Mouse (Mus musculus) frontal cortex, postnatal 10 days (tissue): ENCODE results near the gene Crybg3.
A peak's percentile ranks its signal among the peaks of the same experiment; 100 is the strongest.
"Not testable (repeated sequence)": the region's sequence is repeated elsewhere in the genome, so short reads cannot be mapped to it uniquely, and the experiment has no call there.

Source experiments
- DNase-seq, 2 experiments: peaks; one replicate each; pipeline ENCODE4 v3.0.0; 2022; ENCODE audit warnings: low spot score in 2 of 2, mixed read lengths in 1 of 2

The Crybg3 gene

DNA sequence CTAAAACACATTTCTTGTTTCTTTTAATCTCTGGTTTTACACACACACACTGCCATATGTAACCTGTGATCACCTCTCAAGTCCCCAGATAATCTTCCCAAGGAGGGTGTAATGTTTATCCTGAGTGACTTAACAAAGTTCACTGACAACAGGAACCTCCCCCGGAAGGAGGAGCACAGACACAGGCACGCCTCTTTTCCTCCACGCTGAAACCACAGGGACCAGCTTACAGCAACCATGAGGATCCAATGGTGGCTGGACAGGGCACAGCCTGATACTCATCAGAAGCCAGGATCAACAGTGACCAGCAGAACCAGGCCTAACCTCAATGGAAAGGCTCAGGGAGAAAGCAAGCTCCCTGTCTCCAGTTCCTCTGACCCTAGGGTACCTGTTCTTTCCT is 68.2 kb downstream of the Crybg3 start:
- no peak for DNase-seq

DNA sequence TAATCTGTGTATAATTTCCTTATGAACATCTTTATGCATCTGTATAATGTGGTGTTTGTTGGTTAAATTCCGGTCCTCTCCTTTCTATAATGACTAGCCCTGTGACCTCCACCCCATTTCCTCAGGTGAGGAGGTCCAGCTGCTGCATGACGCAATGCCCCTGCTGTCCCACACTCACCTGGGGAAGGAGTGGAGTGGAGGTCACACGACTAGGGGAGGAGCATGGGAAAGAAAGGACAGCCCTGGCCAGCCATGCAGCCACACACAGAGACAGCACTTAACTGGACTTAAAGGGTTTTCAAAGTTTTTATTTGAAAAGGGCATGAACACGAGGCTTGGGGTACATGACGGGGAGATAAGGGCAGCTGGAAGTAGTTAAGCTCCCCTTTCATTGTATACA is 69.5 kb downstream of the Crybg3 start:
- no peak for DNase-seq

DNA sequence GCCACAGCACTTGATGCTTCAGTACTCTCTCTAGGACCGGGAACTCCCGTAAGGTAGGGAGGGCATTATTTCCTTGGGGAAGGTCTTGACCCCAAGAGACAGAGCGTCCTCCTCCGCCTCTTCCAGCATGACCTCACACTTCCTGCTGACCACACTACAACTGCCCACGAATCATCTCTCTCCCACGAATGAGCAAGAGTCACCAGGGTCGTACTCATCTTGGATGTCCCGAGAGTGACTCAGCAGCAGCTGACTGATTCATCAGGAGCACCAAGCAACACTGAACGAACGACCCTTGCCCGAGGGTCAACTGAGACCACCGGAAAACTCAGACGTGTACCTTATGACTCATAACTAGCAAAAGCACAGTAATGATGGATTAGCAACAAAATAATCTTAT is 71.2 kb downstream of the Crybg3 start:
- DNase-seq = no peak

DNA sequence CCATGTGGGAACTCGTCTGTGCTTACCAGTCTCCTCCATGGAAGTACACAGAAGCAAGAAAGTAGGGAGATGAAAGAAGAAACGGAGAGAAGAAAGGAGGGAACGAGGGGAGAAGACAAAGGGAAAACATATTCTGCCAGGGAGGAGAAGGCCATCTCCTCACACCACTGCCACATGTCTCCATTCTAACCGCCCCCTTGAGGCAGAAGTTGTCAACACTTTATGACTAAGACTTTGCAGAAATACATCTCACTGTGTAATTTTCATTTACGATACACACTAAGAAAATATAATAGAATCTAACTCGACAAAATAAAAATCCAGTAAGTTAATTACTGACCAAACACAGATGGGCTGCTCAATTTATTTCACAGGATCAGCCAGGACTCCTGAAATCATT is 73.8 kb downstream of the Crybg3 start:
- no peak for DNase-seq

DNA sequence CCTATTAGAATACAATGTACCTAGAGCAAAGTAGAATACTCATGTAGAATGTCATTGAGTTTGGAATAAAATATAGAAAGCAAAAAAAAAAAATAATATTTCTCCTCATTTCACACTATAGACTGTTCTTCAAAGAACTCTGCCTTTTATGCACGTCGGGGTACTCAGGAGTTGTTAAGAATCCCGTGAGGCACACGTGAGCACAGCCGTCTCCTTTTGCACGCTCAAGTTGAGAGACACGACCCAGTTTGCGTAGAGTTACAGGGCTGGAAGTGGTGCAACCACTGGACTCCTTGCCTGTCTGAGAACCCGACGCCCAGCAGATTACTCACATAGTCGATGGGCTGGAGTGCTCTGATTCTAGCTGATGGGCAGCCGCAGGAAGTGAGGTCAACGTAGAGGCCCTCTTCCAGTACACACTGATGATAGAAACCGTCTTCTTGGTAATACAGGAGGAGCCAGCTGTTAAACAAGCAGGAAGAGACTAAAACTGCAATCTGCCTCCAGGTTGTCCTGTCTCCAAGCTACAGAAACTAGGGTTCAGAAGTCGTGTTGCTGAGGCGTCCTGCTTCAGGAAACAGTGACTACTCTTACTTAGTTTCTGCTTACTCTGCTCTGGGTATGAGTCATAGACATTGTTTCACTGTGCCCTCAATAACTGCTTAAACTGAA is 78.9 kb downstream of the Crybg3 start:
- DNase-seq = no peak

DNA sequence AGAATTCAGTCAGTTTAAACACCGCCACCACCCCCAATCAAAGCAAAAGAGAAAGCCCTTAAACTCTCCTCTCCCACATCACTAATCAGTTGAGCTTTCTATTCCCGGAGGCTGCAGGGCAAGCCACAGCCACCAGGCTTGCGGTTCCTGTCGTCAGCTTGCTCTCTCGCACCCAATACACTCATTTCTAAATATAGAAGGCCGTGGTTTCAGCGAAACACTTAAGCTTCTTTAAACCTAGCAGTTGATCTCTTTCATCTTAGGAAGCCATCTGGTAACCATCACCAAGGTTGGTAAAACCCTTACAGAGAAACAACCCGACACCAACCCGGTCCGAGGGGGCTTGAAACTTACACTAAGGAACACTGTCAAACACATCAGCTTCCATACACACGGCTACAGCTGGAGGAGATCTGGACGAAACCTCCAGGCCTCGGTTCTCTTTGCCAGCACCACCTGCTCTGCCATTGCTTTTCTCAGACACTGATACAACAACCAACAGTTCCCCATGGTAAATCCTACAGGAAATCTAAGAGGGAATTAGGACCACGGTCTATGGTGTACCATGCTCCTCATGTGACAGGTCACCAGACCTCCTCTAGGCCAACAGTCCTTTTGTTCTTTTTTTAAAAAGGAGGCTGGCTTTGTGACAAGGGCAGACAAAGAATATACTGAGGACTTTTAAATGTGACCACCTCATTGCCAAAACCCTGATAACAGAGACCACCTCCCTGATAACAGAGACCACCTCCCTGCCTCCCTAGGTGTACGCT is 83.1 kb downstream of the Crybg3 start:
- DNase-seq = no peak

DNA sequence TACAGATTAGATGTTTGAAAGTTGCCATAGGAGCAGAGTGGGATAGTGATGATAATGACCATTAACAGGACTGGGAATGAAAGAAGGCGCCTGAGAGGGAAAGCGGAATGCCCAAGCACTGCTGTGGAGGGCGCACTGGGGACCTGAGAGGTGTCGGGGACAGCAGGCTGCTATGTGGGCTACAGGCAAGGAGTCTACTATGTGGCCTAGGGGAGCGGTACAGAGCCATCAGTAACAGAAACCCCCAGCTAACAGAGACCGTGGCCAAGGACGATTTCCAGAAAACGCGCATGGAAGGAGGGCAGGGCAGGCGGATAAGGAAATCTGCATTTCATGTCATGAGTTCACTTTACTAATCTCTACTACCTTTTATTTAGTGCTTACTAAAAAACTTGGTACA is 83.8 kb downstream of the Crybg3 start:
- DNase-seq = no peak

DNA sequence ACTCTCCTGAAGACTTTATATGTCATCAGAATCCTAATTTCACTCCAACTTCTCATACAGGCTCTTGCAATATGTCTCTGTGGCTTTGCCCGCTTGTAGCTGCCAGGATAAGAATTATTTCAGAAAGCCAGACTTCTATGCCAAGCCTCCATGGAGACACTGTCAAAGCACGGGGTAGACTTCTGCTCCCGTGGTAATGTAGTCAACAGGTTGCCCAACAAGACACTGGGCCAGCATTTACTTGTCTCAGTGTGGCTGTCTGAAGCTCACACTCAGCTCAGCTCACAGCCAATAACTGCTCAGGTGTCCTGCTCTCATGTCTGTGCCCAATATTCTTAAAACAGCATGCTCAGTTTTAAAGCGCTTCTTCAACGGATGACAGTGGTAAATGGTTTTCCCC is 85.6 kb downstream of the Crybg3 start:
- peak in 1 of 2 experiments; percentile 16 for DNase-seq

DNA sequence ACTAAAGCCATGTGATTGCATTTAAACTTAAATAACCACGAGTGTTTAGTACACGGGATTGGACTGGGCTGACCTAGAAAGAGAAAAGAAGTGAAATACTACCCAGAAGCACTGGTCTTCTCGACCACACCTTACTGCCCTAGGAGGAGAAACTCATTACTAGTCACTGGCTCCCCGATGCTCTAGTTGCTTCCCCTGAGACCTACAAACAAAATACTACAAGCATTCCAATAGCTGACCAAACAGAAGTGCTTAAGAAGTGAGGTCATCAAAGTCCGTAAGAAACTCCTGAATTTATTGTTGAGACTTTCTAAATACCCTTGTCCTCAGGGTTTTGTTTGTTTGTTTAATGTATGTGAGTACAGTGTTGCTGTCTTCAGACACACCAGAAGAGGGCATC is 90.9 kb downstream of the Crybg3 start:
- no peak for DNase-seq

DNA sequence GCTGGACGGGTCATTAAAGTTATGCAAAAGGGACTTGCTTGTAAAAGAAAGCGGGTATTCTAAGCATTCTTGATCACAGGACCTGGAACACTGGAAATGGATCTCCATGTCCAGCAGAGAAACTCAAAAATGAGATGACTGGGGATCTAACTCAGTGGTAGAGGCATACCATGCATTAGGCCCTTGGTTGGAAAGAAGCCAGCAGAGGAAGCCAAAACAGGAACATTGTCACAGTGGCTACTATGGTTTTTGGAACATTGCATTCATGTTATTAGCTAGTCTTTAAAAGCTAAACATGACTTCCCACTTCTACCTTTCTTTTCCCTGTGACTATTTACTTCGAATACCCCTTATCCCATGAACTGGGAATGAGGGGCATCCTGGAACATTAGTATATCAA is 101.6 kb downstream of the Crybg3 start:
- DNase-seq = no peak

DNA sequence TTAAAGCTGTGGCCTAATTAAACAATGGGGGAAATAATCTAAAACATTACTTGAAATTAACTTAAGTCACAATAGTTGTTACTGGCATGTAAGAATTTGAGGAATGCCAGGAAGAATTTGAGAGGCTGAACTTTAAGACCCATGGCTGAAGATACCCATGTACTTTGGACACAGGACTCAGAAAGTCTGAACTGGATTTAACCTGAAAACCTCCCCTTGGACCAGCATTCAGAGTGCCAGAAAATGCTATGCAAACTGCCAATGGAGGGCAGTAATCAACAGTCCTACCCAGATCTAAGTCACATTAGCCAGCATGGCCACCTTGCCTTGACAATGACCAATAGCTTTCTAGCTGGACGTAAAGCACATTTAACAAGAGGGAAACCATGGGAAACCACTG is 102.8 kb downstream of the Crybg3 start:
- DNase-seq = no peak

DNA sequence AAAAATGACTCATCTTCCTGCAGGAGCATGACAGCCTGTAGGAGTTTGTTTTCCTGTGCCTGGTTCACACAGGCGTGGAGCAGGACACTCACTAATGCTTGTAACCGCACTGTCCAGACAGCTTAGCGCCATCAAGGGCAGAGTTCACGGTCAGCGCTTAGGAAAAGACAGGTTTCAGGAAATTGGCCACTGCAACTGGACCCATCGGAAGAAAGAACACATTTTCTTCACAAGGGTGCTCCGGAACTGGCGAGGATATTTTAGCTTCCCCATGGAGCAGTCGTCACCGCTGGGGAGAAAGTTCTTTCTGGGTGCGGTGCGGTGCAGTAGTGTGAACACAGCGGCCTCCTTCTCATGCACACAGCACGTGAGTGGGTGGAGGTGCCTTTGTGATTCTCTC is 107.6 kb downstream of the Crybg3 start:
- no peak for DNase-seq

DNA sequence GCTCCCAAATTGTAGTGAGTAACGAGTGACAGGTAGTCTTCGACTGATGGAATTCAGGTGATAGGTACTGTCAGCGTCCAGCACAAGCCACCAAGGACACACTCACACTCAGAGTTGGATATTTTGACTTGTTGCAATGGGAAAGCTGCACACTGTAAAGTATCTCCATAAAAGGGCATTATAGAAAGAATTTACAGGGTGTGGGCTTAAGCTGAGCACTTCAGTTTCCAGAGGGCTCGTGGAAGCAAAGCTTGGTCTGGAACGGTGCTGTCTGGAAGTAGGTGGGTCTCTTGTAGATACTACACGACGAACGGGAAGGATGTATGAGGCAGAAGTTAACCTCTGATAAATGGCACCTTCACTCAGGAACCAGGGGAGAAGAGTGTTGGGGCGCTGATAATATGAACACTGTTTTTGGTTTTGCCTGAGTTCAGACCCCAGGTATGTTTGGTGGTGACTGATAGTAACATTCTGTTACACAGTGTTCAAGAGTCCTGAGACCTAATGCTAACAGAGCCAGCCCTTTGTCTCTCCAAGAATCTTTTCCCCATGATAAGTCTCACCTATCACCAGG is 112.7 kb downstream of the Crybg3 start:
- no peak for DNase-seq

DNA sequence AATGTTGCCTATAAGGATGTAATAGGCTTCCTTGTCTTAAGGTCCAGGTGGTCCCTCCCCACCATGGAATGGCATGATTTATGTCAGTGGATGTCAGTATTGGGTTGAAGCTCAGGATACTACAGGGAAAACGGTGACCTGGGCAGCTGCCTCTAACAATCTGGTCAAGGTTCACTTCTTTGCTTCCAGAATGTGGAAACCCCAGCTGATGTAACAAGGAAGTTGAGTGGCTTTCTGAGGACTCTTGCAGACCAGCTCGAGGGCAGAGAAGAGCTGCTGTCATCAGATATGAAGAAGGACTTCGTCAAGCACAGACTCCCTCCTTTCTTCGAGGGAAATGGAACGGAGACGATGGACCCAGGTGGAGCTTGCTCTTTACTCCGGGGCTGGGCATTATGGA is 113.5 kb downstream of the Crybg3 start:
- no peak for DNase-seq

DNA sequence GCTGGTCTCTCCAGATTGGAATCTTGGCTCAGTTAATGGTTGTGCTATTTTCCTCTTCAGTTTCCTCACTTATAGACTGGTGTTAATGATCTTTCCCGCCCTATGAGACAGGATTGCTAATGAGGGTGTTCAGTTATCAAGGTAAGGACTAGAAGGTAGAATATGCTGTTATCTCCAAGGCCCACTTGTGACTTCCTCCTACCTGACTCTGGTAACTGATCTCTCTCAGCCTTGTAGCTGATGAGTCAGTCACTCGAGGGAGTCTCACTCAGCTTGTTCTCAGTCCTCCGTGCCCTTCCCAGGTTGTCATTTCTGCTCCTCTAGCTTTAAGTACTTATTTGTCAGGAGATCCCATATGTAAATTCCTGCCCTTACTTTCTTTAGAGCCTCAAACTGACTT is 122.8 kb downstream of the Crybg3 start:
- DNase-seq = no peak

DNA sequence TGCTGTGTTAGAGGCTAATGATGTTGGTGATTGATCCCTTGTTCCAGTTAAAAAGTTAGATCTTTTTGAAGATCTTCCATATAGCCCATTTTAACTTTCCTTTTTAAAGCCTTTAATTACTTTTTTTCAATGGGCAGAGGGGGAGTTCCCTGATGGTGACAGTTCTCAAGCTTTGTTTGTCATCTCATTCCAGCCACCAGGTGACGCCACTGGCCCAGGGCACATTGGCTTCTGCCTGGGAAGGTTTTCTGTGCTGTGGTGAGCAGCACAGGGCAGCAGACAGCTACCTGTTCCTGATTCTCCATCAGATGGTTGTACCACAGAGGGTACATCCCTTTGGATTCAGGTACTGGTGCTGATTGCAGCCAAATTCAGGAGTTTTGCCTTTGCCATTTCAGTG is 126.0 kb downstream of the Crybg3 start:
- peak in 1 of 2 experiments; percentile 38 for DNase-seq

DNA sequence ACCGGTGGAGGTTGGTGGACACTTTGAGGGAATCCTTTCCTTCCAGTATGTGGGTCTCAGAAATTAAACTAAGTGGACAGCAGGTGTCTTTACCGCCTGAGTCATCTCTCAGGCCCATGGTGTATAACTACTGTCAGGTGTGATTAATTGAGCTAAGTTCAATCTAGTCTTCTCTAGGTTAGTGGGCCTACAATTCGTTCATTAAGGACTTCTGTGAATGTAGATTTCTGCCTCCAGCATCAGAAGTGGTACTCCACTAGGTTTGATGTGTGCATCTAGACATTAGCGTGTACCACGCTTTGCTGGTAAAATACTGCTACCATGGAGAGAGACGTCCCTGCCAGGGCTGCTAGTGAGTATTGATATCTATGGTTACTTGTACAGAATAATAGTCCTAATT is 128.2 kb downstream of the Crybg3 start:
- DNase-seq = no peak

DNA sequence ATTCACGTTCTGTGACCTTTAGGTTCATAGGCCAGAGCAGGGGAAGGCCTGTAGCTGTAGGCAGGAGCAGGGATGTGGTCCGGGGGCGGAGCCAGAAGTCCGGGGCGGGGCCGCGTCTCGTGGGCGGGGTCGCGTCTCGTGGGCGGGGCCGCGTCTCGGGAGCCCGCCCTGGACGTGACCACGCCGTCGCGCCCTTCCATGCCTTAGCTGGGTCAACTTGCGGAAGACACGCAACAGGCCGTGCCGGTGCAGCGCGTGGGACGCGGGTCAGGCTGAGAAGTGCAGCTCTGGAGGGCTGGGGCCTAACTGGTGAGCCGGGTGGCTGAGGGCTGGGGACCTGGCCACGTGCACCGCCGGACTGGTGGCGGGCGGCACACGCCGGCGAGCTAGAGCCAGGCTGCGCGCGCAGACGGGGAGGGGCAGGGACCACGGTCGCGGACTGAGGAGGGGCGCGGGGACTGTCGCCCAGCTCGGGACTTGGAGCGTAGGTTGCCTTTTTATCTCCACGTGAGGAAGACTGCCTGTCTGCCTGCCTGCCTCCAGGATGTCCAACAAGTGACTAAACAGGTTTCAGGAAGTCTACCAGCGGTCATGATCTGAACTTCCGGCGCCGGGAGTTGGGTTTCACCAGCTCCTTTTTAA is 129.0 kb downstream of the Crybg3 start, which contains the start of gene Riox2:
Gene Riox2 (plus strand): TSS at position 139 of the 642 bp plus-strand sequence.
- DNase-seq = peak; percentile 51 to 77

DNA sequence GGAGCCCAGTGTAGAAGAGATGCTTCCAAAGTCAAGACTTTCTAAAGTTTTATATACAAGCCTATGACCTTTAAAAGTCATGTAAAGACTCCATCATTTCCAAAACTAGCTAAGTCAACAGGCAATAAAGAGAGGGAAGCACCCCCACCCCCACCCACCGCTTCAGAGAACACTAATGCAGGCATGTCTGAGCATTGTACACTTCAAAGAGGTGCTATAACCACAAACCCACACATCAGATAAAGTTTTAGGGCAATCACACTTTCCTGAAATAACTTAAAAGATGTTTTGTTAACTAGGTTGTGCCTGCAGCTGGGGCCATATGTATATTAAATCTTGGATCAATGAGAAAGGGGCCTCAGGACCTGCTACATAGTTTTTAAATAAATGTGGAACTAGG is 130.9 kb downstream of the Crybg3 start:
- no peak for DNase-seq

DNA sequence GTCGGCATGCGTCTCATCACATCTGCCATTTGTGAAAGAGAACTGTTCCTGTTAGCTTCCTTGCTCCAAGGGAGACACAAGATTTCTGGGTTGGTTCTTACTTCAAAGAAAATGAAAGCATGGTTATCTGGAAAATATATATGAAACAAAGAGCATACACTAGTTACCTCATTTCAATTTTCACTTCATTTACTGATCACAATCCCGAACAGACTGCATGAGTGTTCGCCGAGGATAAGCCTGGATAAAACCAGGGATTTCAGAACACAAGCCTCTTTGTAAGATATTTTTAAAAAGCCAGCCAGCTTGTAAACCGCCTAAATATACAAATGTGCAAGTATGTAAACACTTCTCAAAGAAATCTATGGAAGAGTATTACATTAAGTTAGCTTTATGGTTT is 136.8 kb downstream of the Crybg3 start:
- no peak for DNase-seq

DNA sequence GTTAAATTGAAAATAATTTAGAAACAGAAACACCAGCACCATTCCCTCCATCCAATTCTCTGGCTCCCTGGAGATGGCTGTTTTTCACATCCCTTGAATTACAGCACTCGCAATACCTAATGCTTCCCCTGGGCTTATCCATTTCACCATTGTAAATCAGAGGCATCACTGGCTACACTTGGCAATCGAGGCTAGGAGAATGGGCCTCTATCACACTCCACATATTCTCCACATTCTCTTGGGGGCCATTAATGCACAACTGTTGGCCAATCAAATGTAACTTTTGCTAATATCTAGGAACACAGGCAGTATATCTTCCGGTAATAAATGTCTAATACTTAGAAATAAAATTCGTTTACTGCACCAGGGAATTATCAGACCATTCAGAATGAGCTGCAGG is 137.2 kb downstream of the Crybg3 start:
- no peak for DNase-seq

DNA sequence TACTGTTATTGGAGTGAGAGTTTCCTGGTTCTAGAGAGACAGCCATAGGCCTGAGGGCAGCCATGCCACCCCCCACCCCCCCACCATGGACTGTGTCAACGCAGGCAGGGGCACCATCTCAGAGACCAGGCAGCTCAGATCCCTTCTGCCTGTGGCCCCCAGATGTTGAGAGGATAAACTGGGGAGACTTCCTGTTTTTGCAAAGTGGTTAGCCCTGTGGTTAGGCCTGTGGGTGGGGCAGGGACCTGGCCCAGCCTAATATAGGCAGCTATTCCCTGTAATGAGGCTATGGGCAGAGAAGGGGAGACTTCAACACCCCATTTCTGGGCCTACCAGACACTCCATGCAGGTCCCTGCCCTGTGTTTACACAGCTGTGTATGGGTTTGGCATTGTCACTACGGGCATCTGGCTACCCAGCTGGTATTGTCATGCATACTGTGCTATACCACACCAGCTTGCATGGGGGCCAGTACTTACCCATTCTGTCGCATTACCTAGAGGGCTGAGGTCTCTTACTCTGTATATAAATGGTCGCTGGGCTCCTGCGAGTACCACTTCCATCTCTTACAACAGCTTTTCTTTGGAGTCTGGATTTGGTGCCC is 141.4 kb downstream of the Crybg3 start:
- DNase-seq = not testable (repeated sequence)
